Mouse (Mus musculus): ENCODE results near the gene Hdac7.
A peak's percentile ranks its signal among the peaks of the same experiment; 100 is the strongest.

- TF ChIP-seq SIN3A (IDR thresholded peaks at IDR 0.05; ENCODE audit: low read length) (no peak), ZMIZ1 (IDR thresholded peaks at IDR 0.05; ENCODE audit: low read depth, low read length) (no peak), POLR2A (IDR thresholded peaks at IDR 0.05; ENCODE audit: low read depth, low read length) (no peak), MAFK (IDR thresholded peaks at IDR 0.05; ENCODE audit: insufficient replicate concordance, low read length) (no peak), KAT2A (IDR thresholded peaks at IDR 0.05; ENCODE audit: insufficient replicate concordance, low read length) (no peak), CTCF (conservative IDR thresholded peaks at IDR 0.05 in 1 of 2, IDR thresholded peaks at IDR 0.05 in 1 of 2; ENCODE audit: low read depth in 2 of 2, low read length in 2 of 2) (peak in 1 of 2 experiments; percentile 35; a peak in 2 of 4 replicates), POLR2AphosphoS2 (IDR thresholded peaks at IDR 0.05; ENCODE audit: low read depth, low read length) (no peak), EP300 (IDR thresholded peaks at IDR 0.05; ENCODE audit: low read length) (no peak), MAX (IDR thresholded peaks at IDR 0.05; ENCODE audit: low read length) (no peak), JUND (conservative IDR thresholded peaks at IDR 0.05; ENCODE audit: low read depth, low read length) (no peak), ZNF384 (IDR thresholded peaks at IDR 0.05; ENCODE audit: low read depth, low read length) (no peak), PAX5 (IDR thresholded peaks at IDR 0.05; ENCODE audit: low read length) (no peak), ZC3H11A (IDR thresholded peaks at IDR 0.05; ENCODE audit: low read depth, low read length) (no peak)
Measured at GRCm38 (mm10) chr15:97852291-97852690, 8.0 kb upstream of the Hdac7 start.

Measured in CH12.LX (cell line).